Mouse (Mus musculus): ENCODE data around the gene Tmem151a. TPM values are rescaled to one million over a fixed set of nuclear protein-coding genes. Genes with fewer than 3 reads are reported as not detected.
A peak's percentile ranks its signal among the peaks of the same experiment; 100 is the strongest.

The Tmem151a gene
- 1.6 and 1.8 TPM in 2 replicates for polyA plus RNA-seq (2015; fragmentation: Nextera tagmentation; extraction: Ambion mirVana)

DNA sequence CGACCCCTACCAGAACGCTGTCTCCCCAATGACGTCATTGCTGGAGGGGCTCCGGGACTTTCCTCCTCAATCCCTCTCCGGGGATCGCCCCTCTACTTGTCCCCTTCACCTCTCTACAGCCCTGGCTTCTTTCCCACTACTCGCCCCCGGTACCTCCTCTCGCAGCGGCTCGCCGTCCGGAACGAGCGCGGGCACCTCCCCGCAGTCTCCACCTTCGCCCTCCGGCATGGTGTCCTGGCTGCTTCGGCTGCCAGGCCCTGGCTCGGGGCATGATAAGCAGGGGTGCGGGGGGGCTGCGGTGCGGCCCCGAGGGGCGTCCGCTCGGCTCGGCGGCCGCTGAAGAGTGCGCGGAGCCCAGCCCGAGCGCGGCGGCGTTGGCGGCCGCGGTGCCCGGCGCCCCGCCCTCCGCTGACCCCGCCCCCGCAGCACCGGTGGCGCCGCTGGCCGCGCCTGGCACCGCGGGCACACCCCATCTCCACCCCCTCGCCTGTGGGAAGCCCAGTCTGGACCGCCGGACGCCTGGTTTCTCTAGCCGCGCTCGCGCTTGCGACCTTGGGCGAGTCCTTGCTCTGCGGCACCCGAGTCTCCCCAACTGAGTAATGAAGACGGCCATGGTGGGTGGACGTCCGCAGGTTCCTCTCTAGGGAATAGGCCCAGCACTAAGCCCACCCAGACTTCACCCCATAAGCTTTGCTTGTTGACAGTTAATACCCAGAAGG, at the start of gene Tmem151a:
TSS of gene Tmem151a (minus strand) at position 387 of the 719 bp plus-strand sequence.
- peaks cover 63% of the 10 kb centered on the region for H3K27me3 ChIP-seq (ENCODE audit: insufficient read depth, low read length)
- ATAC-seq (ENCODE audit: low FRiP score, low TSS enrichment), result no peak
- H3K27ac ChIP-seq (ENCODE audit: low read length), result no peak within 1 kb of the TSS
- H3K4me2 ChIP-seq (replicated peaks; ENCODE audit: low read depth, low read length), result peak within 1 kb of the TSS; percentile 75
- H3K36me3 ChIP-seq (ENCODE audit: insufficient read depth, low read length), result peaks cover 9% of the 10 kb centered on the region
- peaks cover 23% of the 10 kb centered on the region for H3K4me1 ChIP-seq (ENCODE audit: insufficient read depth, low read length)
- H3K9ac ChIP-seq (replicated peaks; ENCODE audit: low read length), result peak within 1 kb of the TSS; percentile 53; the same call in 1 of the 2 replicates
- peak within 1 kb of the TSS; percentile 52 for H3K4me3 ChIP-seq (ENCODE audit: low read length)
- no peaks in the 10 kb centered on the region for H3K9me3 ChIP-seq (ENCODE audit: low read length)
- WGBS, result under 1% methylated on average over 57 of the region's 69 CpGs

GRCm38 (mm10) chr19:5131237-5131636, 45.9 kb upstream of the Tmem151a start:
- Histone ChIP-seq H3K27ac (ENCODE audit: low read length) (no peak overlapping the region), H3K4me3 (ENCODE audit: low read length) (no peak overlapping the region), H3K27me3 (ENCODE audit: insufficient read depth, low read length) (no peaks in the 10 kb centered on the region), H3K4me2 (replicated peaks; ENCODE audit: low read depth, low read length) (no peak overlapping the region), H3K9me3 (ENCODE audit: low read length) (no peaks in the 10 kb centered on the region), H3K4me1 (ENCODE audit: insufficient read depth, low read length) (no peaks in the 10 kb centered on the region), H3K36me3 (ENCODE audit: insufficient read depth, low read length) (peaks cover 8% of the 10 kb centered on the region), H3K9ac (replicated peaks; ENCODE audit: low read length) (no peak overlapping the region)
- 57% methylated on average over 4 of the region's 4 CpGs for WGBS
- no peak for ATAC-seq (ENCODE audit: low FRiP score, low TSS enrichment)

GRCm38 (mm10) chr19:5129770-5130169, 44.4 kb upstream of the Tmem151a start:
- no peak for ATAC-seq (ENCODE audit: low FRiP score, low TSS enrichment)
- Histone ChIP-seq H3K4me2 (replicated peaks; ENCODE audit: low read depth, low read length) (no peak overlapping the region), H3K27me3 (ENCODE audit: insufficient read depth, low read length) (no peaks in the 10 kb centered on the region)

DNA sequence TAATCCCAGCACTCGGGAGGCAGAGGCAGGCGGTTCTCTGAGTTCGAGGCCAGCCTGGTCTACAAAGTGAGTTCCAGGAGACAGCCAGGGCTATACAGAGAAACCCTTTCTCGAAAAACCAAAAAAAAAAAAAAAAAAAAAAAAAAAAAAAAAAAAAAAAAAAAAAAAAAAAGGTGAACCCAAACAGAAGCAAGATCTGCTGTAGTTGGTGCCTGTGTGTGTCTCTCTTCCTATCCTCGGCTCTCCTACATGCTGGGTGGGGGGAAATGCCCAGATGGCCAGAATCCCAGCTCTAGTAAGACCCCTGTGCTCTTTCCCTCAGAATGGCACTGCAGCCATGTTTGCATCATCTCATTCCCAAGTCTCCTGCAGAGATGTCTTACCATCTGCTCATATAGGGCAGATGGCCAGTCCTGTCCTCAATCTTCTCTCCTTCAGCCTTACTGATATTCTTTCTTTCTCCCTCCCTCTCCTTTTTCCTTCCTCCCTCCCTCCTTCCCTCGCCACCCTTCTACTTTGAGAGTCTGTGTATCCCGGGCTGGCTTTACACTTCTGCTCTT, 38.8 kb upstream of the Tmem151a start:
- Histone ChIP-seq H3K9ac (replicated peaks; ENCODE audit: low read length) (no peak overlapping the region), H3K36me3 (ENCODE audit: insufficient read depth, low read length) (no peaks in the 10 kb centered on the region), H3K4me1 (ENCODE audit: insufficient read depth, low read length) (0 out of 2 replicates have a peak, but pooled peaks cover under 1% of the 10 kb centered on the region), H3K4me3 (ENCODE audit: low read length) (no peak overlapping the region), H3K9me3 (ENCODE audit: low read length) (no peaks in the 10 kb centered on the region), H3K4me2 (replicated peaks; ENCODE audit: low read depth, low read length) (no peak overlapping the region), H3K27me3 (ENCODE audit: insufficient read depth, low read length) (no peaks in the 10 kb centered on the region), H3K27ac (ENCODE audit: low read length) (no peak overlapping the region)
- no peak for ATAC-seq (ENCODE audit: low FRiP score, low TSS enrichment)
- WGBS, result 78% methylated on average over 7 of the region's 7 CpGs

More at GRCm38 (mm10) chr19:5129770-5130169, 44.4 kb upstream of the Tmem151a start:
- Histone ChIP-seq H3K27ac (ENCODE audit: low read length) (no peak overlapping the region), H3K9me3 (ENCODE audit: low read length) (no peaks in the 10 kb centered on the region), H3K9ac (replicated peaks; ENCODE audit: low read length) (no peak overlapping the region), H3K4me3 (ENCODE audit: low read length) (no peak overlapping the region), H3K4me1 (ENCODE audit: insufficient read depth, low read length) (no peaks in the 10 kb centered on the region), H3K36me3 (ENCODE audit: insufficient read depth, low read length) (peaks cover 8% of the 10 kb centered on the region)
- WGBS, result 39% methylated on average over 1 of the region's 1 CpGs

GRCm38 (mm10) chr19:5123241-5123640, 37.9 kb upstream of the Tmem151a start:
- no peak overlapping the region for H3K9ac ChIP-seq (replicated peaks; ENCODE audit: low read length)
- H3K4me1 ChIP-seq (ENCODE audit: insufficient read depth, low read length), result peaks cover 7% of the 10 kb centered on the region; the same call in 1 of the 2 replicates
- no peaks in the 10 kb centered on the region for H3K9me3 ChIP-seq (ENCODE audit: low read length)
- no peak overlapping the region for H3K4me2 ChIP-seq (replicated peaks; ENCODE audit: low read depth, low read length)
- no peak overlapping the region for H3K4me3 ChIP-seq (ENCODE audit: low read length)
- H3K27ac ChIP-seq (ENCODE audit: low read length), result no peak overlapping the region
- WGBS, result 79% methylated on average over 3 of the region's 3 CpGs
- no peaks in the 10 kb centered on the region for H3K27me3 ChIP-seq (ENCODE audit: insufficient read depth, low read length)
- no peak for ATAC-seq (ENCODE audit: low FRiP score, low TSS enrichment)
- H3K36me3 ChIP-seq (ENCODE audit: insufficient read depth, low read length), result no peaks in the 10 kb centered on the region

DNA sequence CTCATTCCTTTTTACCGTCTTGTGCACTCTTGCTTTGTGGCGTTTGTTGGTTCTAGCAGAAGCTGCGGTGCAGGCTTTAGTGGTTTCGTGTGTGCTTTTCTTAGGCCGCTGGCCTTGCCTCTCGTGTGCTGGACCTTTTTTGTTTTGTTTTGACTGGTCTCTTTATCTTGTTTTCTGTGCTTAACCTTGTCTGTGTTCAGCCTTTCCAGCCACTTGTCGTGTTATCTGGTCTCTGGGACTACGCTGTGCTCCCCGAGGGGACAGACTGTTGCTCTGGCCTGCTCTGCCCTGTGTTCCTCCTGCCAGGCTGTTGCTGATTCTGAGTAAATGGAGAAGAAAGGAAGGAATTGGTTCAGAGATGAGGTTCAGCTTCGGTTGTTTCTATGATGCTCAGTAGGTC, 37.2 kb upstream of the Tmem151a start:
- 84% methylated on average over 10 of the region's 10 CpGs for WGBS
- Histone ChIP-seq H3K4me1 (ENCODE audit: insufficient read depth, low read length) (peaks cover 7% of the 10 kb centered on the region; the same call in 1 of the 2 replicates), H3K9ac (replicated peaks; ENCODE audit: low read length) (no peak overlapping the region), H3K27ac (ENCODE audit: low read length) (no peak overlapping the region), H3K9me3 (ENCODE audit: low read length) (no peaks in the 10 kb centered on the region), H3K4me3 (ENCODE audit: low read length) (no peak overlapping the region), H3K4me2 (replicated peaks; ENCODE audit: low read depth, low read length) (no peak overlapping the region), H3K27me3 (ENCODE audit: insufficient read depth, low read length) (no peaks in the 10 kb centered on the region), H3K36me3 (ENCODE audit: insufficient read depth, low read length) (no peaks in the 10 kb centered on the region)
- ATAC-seq (ENCODE audit: low FRiP score, low TSS enrichment), result no peak

DNA sequence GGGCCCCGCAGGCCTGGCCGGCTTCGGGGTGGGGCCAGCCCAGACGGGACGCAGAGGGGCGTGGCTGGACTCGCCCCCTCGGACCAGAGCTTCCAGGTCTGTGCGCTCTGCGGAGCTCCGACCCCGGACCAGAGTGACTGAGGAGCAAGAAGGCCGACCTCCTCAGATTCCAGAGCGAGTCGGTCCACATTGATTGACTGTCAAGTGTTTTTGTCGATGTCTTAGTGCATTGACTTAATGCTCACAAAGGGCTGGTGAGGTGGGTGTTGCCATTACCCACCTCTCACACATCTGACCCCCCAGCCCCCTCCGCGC, 33.0 kb upstream of the Tmem151a start, which contains the start of gene Klc2:
TSS of gene Klc2 (minus strand) at position 177 of the 315 bp plus-strand sequence.
- Histone ChIP-seq H3K4me2 (replicated peaks; ENCODE audit: low read depth, low read length) (peak within 1 kb of the TSS; percentile 89), H3K4me1 (ENCODE audit: insufficient read depth, low read length) (peaks cover 17% of the 10 kb centered on the region), H3K27ac (ENCODE audit: low read length) (peak within 1 kb of the TSS; percentile 92), H3K36me3 (ENCODE audit: insufficient read depth, low read length) (peaks cover 5% of the 10 kb centered on the region; the same call in 1 of the 2 replicates), H3K9me3 (ENCODE audit: low read length) (no peaks in the 10 kb centered on the region), H3K9ac (replicated peaks; ENCODE audit: low read length) (peak within 1 kb of the TSS; percentile 77), H3K4me3 (ENCODE audit: low read length) (peak within 1 kb of the TSS; percentile 84), H3K27me3 (ENCODE audit: insufficient read depth, low read length) (no peaks in the 10 kb centered on the region)
- under 1% methylated on average over 18 of the region's 18 CpGs for WGBS
- peak; percentile 96 for ATAC-seq (ENCODE audit: low FRiP score, low TSS enrichment)

GRCm38 (mm10) chr19:5117494-5118383, 32.4 kb upstream of the Tmem151a start:
- WGBS, result under 1% methylated on average over 69 of the region's 83 CpGs
- ATAC-seq (ENCODE audit: low FRiP score, low TSS enrichment), result peak; percentile 91
- Histone ChIP-seq H3K4me1 (ENCODE audit: insufficient read depth, low read length) (peaks cover 17% of the 10 kb centered on the region), H3K4me2 (replicated peaks; ENCODE audit: low read depth, low read length) (peak overlapping the region; percentile 89), H3K9ac (replicated peaks; ENCODE audit: low read length) (peak overlapping the region; percentile 77), H3K4me3 (ENCODE audit: low read length) (peak overlapping the region; percentile 84), H3K36me3 (ENCODE audit: insufficient read depth, low read length) (peaks cover 9% of the 10 kb centered on the region; the same call in 1 of the 2 replicates), H3K9me3 (ENCODE audit: low read length) (no peaks in the 10 kb centered on the region), H3K27me3 (ENCODE audit: insufficient read depth, low read length) (no peaks in the 10 kb centered on the region), H3K27ac (ENCODE audit: low read length) (peak overlapping the region; percentile 92)

- Histone ChIP-seq H3K27me3 (ENCODE audit: insufficient read depth, low read length) (no peaks in the 10 kb centered on the region), H3K4me1 (ENCODE audit: insufficient read depth, low read length) (peaks cover 18% of the 10 kb centered on the region), H3K36me3 (ENCODE audit: insufficient read depth, low read length) (peaks cover 48% of the 10 kb centered on the region), H3K9ac (replicated peaks; ENCODE audit: low read length) (no peak overlapping the region), H3K4me2 (replicated peaks; ENCODE audit: low read depth, low read length) (no peak overlapping the region), H3K27ac (ENCODE audit: low read length) (no peak overlapping the region), H3K4me3 (ENCODE audit: low read length) (no peak overlapping the region), H3K9me3 (ENCODE audit: low read length) (no peaks in the 10 kb centered on the region)
- WGBS, result 94% methylated on average over 7 of the region's 7 CpGs
- no peak for ATAC-seq (ENCODE audit: low FRiP score, low TSS enrichment)
Observed at GRCm38 (mm10) chr19:5113783-5114182, 28.5 kb upstream of the Tmem151a start.
